Mouse (Mus musculus) ES-E14 (cell line): ENCODE results near the gene BC107364. TPM values are rescaled to one million over a fixed set of nuclear protein-coding genes. Genes with fewer than 3 reads are reported as not detected.
A peak's percentile ranks its signal among the peaks of the same experiment; 100 is the strongest.
"Not testable (repeated sequence)": the region's sequence is repeated elsewhere in the genome, so short reads cannot be mapped to it uniquely, and the experiment has no call there.

ENCODE experiments used
- DNase-seq: peaks from one replicate; pipeline ENCODE4 v3.0.0-alpha.2; 2013; ENCODE audit warnings: low read depth, low spot score
- H3K27ac ChIP-seq: 2 replicates; pipeline ENCODE4 v1.5.1; 2012; ENCODE audit warnings: low read depth, mild to moderate bottlenecking, low read length, moderate library complexity, mixed read lengths; ENCODE audit not compliant: poor library complexity, insufficient read depth, severe bottlenecking
- H3K36me3 ChIP-seq: 2 replicates; pipeline ENCODE4 v1.6.1; 2012; ENCODE audit warnings: mild to moderate bottlenecking, low read length, moderate library complexity, mixed read lengths; ENCODE audit not compliant: control insufficient read depth, poor library complexity, insufficient read depth, severe bottlenecking
- H3K4me1 ChIP-seq, 2 experiments: fragments of 150-350 bp in 1 of 2; sonication (generic) in 1 of 2; 2 replicates each; pipeline ENCODE4 v1.6.1; 2012; ENCODE audit warnings: low read length in 2 of 2, mild to moderate bottlenecking in 1 of 2, mixed read lengths in 1 of 2; ENCODE audit not compliant: control insufficient read depth in 2 of 2, insufficient read depth in 2 of 2, poor library complexity in 1 of 2
- H3K4me3 ChIP-seq, 2 experiments: fragments of 150-350 bp in 1 of 2; sonication (generic) in 1 of 2; 2 replicates each; pipeline ENCODE4 v1.5.1; 2012; ENCODE audit warnings: low read length in 2 of 2, low read depth in 1 of 2, mild to moderate bottlenecking in 1 of 2, mixed read lengths in 1 of 2; ENCODE audit not compliant: insufficient read depth in 1 of 2, poor library complexity in 1 of 2, severe bottlenecking in 1 of 2
- H3K9ac ChIP-seq: 2 replicates; pipeline ENCODE4 v1.6.1; 2012; ENCODE audit warnings: low read depth, mild to moderate bottlenecking, low read length, mixed read lengths; ENCODE audit not compliant: poor library complexity, insufficient read depth, severe bottlenecking
- H3K9me3 ChIP-seq: fragments of 150-350 bp; sonication (generic); 2 replicates; pipeline ENCODE4 v1.6.1; 2012; ENCODE audit warnings: low read depth, mild to moderate bottlenecking, low read length; ENCODE audit not compliant: control insufficient read depth, insufficient read depth
- CHD2 ChIP-seq: IDR thresholded peaks from 2 replicates; pipeline ENCODE4 v1.6.1; 2014; ENCODE audit warnings: mild to moderate bottlenecking, low read depth, low read length, inconsistent platforms
- HCFC1 ChIP-seq: IDR thresholded peaks from 2 replicates; pipeline ENCODE4 v1.6.1; 2012; ENCODE audit warnings: low read length, inconsistent platforms, borderline replicate concordance; ENCODE audit not compliant: insufficient read depth
- MAFK ChIP-seq: IDR thresholded peaks from 2 replicates; pipeline ENCODE4 v1.6.1; 2014; ENCODE audit warnings: mild to moderate bottlenecking, low read depth, low read length, inconsistent platforms; ENCODE audit not compliant: insufficient read depth
- ZC3H11A ChIP-seq: IDR thresholded peaks from 2 replicates; pipeline ENCODE4 v1.6.1; 2012; ENCODE audit warnings: low read depth, mild to moderate bottlenecking, inconsistent platforms, low read length, borderline replicate concordance
- ZNF384 ChIP-seq: IDR thresholded peaks from 2 replicates; pipeline ENCODE4 v1.6.1; 2012; ENCODE audit warnings: low read depth, low read length, inconsistent platforms
- in situ Hi-C, 2 experiments: fragments of 600-800 bp; cut with MboI; formaldehyde crosslinking; loops; one replicate each; pipeline ENCODE4 v1.15.1; 2025; ENCODE audit warnings: low sequenced_read_pairs in 2 of 2, inconsistent platforms in 1 of 2; ENCODE audit not compliant: unreplicated experiment in 2 of 2
- total RNA-seq: library from RNA; depleted of rRNA; stranded (reverse); fragments of 300-350 nt; gene quantifications from 2 replicates; pipeline ENCODE4 v1.2.3, GENCODE M21; 2012

BC107364 gene
- total RNA-seq, 1 experiment, result not detected

DNA sequence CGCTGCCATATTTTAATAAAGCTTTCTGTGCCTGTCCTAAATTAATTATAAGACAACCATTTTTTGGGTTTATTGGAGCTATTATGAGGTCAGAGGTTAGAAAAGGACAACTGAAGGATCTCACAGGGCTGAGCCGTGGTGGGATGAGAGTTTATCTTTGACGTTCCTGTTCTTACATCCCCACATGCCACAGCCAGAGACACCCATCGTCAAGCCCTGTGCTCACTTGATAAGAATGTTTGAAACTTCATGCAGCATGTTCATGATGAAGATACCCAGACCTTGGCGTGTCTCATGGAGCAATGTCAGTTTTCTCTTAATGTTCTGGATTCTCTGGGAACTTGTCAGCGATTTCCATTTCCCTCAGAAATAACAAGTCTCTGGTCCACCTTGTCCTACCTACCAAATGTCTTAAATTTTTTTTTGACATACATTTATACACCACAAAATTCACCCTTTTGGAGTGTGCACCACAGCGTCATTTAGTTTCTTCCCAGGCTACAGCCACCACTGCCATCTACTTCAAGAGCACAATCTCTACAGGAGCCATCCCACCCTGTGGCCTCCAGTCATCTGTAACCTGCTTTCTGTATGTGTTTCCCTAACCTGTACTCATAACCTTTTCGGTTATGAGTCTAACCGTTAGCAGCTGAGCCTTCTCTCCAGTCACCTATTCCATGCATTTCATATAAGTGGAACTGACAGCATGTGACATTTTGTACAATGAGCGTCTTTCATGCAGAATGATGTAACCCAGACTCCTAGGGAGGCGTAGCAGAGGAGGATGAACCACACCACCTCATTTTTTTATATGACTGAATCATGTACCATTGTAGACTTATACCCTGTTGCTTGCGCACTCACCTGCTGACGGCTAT, 22.9 kb downstream of the BC107364 start:
- no peak for DNase-seq
- Histone ChIP-seq H3K9me3 (no peaks in the 10 kb centered on the region), H3K4me3 (no peak overlapping the region), H3K36me3 (no peaks in the 10 kb centered on the region), H3K9ac (no peak overlapping the region), H3K27ac (no peak overlapping the region), H3K4me1 (peaks cover 0 to 10% of the 10 kb centered on the region in 2 experiments; a peak in 2 of 4 replicates)
- in situ Hi-C loops, result loop anchor here in 1 of 2 experiments (25.0 kb wide), 1 partner anchor 92 kb away; no protein-coding TSS in a partner anchor
- TF ChIP-seq ZC3H11A, result no peak
- no peak for TF ChIP-seq MAFK
- no peak for TF ChIP-seq ZNF384
- no peak for TF ChIP-seq HCFC1
- no peak for TF ChIP-seq CHD2

DNA sequence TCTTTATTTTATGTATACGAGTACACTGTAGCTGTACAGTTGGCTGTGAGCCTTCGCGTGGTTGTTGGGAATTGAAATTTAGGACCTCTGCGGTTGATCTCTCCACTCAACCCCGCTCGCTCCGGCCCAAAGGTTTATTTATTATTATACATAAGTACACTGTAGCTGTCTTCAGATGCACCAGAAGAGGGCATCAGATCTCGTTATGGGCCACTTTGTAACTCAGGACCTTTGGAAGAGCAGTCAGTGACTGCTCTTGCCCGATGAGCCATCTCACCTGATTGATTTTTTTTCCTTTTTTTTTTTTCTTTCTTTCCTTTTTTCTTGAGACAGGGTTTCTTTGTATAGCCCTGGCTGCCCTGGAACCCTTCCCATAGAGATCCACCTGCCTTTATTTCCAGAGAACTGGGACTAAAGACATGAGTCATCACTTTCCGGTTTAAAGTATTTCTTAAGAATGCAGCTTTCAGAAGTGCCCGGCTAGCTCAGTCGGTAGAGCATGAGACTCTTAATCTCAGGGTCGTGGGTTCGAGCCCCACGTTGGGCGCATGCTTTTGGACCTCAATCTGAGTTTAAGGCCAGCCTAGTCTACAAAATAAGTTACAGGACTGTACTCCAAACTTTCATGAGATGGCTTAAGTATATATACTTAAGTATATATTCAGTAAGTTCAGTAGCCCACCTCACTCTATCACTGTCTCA, 24.2 kb downstream of the BC107364 start:
- Histone ChIP-seq H3K9me3 (no peaks in the 10 kb centered on the region), H3K9ac (no peak overlapping the region), H3K27ac (no peak overlapping the region), H3K4me3 (peak overlapping the region; percentile 12 to 39; a peak in 3 of 4 replicates), H3K36me3 (no peaks in the 10 kb centered on the region), H3K4me1 (peaks cover 0 to 10% of the 10 kb centered on the region in 2 experiments; a peak in 2 of 4 replicates)
- DNase-seq, result no peak
- TF ChIP-seq MAFK (peak; percentile 88; the same call in 1 of the 2 replicates), HCFC1 (no peak)
- in situ Hi-C loops, result loop anchor here in 1 of 2 experiments (25.0 kb wide), 1 partner anchor 91 kb away; no protein-coding TSS in a partner anchor

DNA sequence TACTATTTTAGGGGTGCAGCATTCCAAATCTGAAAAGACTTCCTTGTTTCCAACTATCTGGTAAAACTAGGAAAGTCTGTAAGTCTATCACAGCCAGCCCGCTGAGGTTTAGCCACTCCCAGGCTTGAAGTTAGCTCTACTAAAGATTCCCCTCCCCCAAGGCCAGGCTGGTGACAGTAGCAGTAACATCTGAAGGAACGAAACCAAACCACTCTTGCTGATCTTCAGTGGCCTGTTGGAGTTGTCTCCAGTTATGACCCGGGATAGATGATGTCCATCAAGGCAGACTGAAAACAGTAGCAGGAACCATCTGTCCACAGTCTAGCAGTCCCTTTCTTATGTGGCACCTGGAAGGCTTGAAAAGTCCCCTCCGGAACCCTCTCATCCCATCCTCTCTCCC, 24.8 kb downstream of the BC107364 start:
- Histone ChIP-seq H3K9ac (peak overlapping the region; percentile 23; the same call in 1 of the 2 replicates), H3K4me3 (peak overlapping the region; percentile 12 to 39), H3K36me3 (no peaks in the 10 kb centered on the region), H3K27ac (no peak overlapping the region), H3K4me1 (peaks cover 0 to 12% of the 10 kb centered on the region in 2 experiments; a peak in 2 of 4 replicates), H3K9me3 (no peaks in the 10 kb centered on the region)
- in situ Hi-C loops, result loop anchor here in 1 of 2 experiments (25.0 kb wide), 1 partner anchor 90 kb away; no protein-coding TSS in a partner anchor
- DNase-seq, result no peak
- TF ChIP-seq HCFC1 (no peak), ZNF384 (no peak), MAFK (no peak), ZC3H11A (no peak), CHD2 (no peak)

DNA sequence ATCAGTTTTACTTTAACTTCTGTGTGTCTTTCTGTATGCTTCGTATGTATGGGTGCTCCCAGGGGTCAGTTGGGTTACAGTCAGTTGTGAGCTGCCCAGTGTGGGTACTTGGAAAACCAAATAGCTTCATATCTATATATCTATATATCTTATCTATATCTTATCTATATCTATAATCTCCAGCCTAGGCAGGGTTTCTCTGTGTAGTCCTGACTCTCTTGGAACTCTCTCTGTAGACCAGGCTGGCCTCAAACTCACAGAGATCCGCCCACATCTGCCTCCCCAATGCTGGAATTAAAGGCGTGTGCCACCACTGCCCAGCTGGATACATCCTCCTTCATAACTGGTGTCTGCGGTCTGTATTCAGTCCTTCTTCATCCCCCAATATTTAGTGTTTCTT, 25.8 kb downstream of the BC107364 start:
- TF ChIP-seq MAFK, result no peak
- no peak for TF ChIP-seq CHD2
- TF ChIP-seq HCFC1, result no peak
- no peak for TF ChIP-seq ZNF384
- TF ChIP-seq ZC3H11A, result no peak
- no peak overlapping the region for H3K4me3 ChIP-seq
- H3K36me3 ChIP-seq, result no peaks in the 10 kb centered on the region
- no peak overlapping the region for H3K27ac ChIP-seq
- no peak overlapping the region for H3K9ac ChIP-seq
- no peaks in the 10 kb centered on the region for H3K9me3 ChIP-seq
- peaks cover 0 to 11% of the 10 kb centered on the region in 2 experiments; a peak in 2 of 4 replicates for H3K4me1 ChIP-seq
- in situ Hi-C loops, result loop anchor here in 1 of 2 experiments (25.0 kb wide), 1 partner anchor 89 kb away; no protein-coding TSS in a partner anchor
- no peak for DNase-seq

DNA sequence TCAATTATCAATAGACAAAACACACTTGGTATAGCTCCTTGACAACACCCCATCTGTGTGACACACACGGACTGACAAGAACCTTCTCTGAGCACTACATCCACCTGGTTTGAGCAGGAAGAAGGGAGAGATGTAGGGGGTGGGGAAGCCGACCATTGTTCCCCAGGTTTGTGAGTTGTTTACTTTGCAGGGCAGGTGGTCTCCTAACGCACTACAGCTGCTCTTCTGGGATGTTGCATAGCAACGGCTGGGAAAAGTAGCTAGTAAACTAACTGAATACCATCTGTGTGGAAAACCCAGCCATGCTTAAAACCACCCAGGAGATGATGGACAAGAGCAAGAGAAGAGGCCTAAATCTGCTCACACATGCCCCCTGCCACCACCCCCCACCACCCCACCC, 27.7 kb downstream of the BC107364 start:
- H3K9ac ChIP-seq, H3K4me3 ChIP-seq, H3K9me3 ChIP-seq, H3K27ac ChIP-seq, DNase-seq, H3K36me3 ChIP-seq: not testable (repeated sequence)
- in situ Hi-C loops, result loop anchor here in 1 of 2 experiments (25.0 kb wide), 1 partner anchor 337 kb away; no protein-coding TSS in a partner anchor
- H3K4me1 ChIP-seq, result peaks cover 0 to 15% of the 10 kb centered on the region in 2 experiments; a peak in 2 of 4 replicates
